Mouse (Mus musculus) E14TG2a.4 (cell line): ENCODE data around the gene Arl14ep.
"Not testable (repeated sequence)": the region's sequence is repeated elsewhere in the genome, so short reads cannot be mapped to it uniquely, and the experiment has no call there.

Source experiments
- H3K27me3 ChIP-seq: 2 replicates; pipeline ENCODE4 v1.6.1; 2014; ENCODE audit warnings: low read length, control low read depth; ENCODE audit not compliant: insufficient read depth
- H3K36me3 ChIP-seq: 2 replicates; pipeline ENCODE4 v1.6.1; 2014; ENCODE audit warnings: low read length, control low read depth; ENCODE audit not compliant: insufficient read depth
- H3K4me1 ChIP-seq: replicated peaks from 2 replicates; pipeline ENCODE4 v1.6.1; 2014; ENCODE audit warnings: low read depth, low read length, control low read depth
- H3K4me3 ChIP-seq: replicated peaks from 2 replicates; pipeline ENCODE4 v1.5.1; 2014; ENCODE audit warnings: mild to moderate bottlenecking, low read length
- H3K9me3 ChIP-seq: 2 replicates; pipeline ENCODE4 v1.6.1; 2014; ENCODE audit warnings: low read length, control low read depth
- CTCF ChIP-seq: conservative IDR thresholded peaks from 2 replicates; pipeline ENCODE4 v1.5.1; 2014; ENCODE audit warnings: low read length
- NANOG ChIP-seq: IDR thresholded peaks from 2 replicates; pipeline ENCODE4 v1.6.1; 2014; ENCODE audit warnings: borderline replicate concordance, low read length, mixed read lengths
- POU5F1 ChIP-seq: IDR thresholded peaks from 2 replicates; pipeline ENCODE4 v1.6.1; 2014; ENCODE audit warnings: low read length, borderline replicate concordance

The Arl14ep gene

GRCm38 (mm10) chr2:106973959-106974639, at the start of gene Arl14ep:
TSS of gene Arl14ep (minus strand) at chr2:106974424.
- Histone ChIP-seq H3K36me3 (peaks cover 7% of the 10 kb centered on the region), H3K27me3 (0 out of 2 replicates have a peak, but pooled peaks cover 2% of the 10 kb centered on the region), H3K9me3 (no peaks in the 10 kb centered on the region), H3K4me1 (peaks cover 21% of the 10 kb centered on the region), H3K4me3 (peak within 1 kb of the TSS; percentile 86)
- TF ChIP-seq POU5F1 (no peak), CTCF (no peak), NANOG (no peak)

- no peaks in the 10 kb centered on the region for H3K4me1 ChIP-seq
- TF ChIP-seq NANOG: no peak
- TF ChIP-seq POU5F1: no peak
- TF ChIP-seq CTCF: no peak
- no peak overlapping the region for H3K4me3 ChIP-seq
- H3K9me3 ChIP-seq: no peaks in the 10 kb centered on the region
- no peaks in the 10 kb centered on the region for H3K27me3 ChIP-seq
- H3K36me3 ChIP-seq: no peaks in the 10 kb centered on the region
Measured at GRCm38 (mm10) chr2:107022713-107023112, 48.5 kb upstream of the Arl14ep start.

GRCm38 (mm10) chr2:107019331-107019730, 45.1 kb upstream of the Arl14ep start:
- Histone ChIP-seq H3K9me3 (no peaks in the 10 kb centered on the region), H3K4me1 (0 out of 2 replicates have a peak, but pooled peaks cover 3% of the 10 kb centered on the region), H3K27me3 (no peaks in the 10 kb centered on the region), H3K4me3 (no peak overlapping the region), H3K36me3 (no peaks in the 10 kb centered on the region)
- TF ChIP-seq CTCF (no peak), NANOG (no peak), POU5F1 (no peak)

- TF ChIP-seq POU5F1: no peak
- no peak for TF ChIP-seq NANOG
- no peak for TF ChIP-seq CTCF
- 0 out of 2 replicates have a peak, but pooled peaks cover 3% of the 10 kb centered on the region for H3K4me1 ChIP-seq
- no peaks in the 10 kb centered on the region for H3K36me3 ChIP-seq
- no peaks in the 10 kb centered on the region for H3K9me3 ChIP-seq
- H3K4me3 ChIP-seq: no peak overlapping the region
- no peaks in the 10 kb centered on the region for H3K27me3 ChIP-seq
Measured at GRCm38 (mm10) chr2:107013161-107013560, 38.9 kb upstream of the Arl14ep start.

GRCm38 (mm10) chr2:107012318-107012717, 38.1 kb upstream of the Arl14ep start:
- 0 out of 2 replicates have a peak, but pooled peaks cover 3% of the 10 kb centered on the region for H3K4me1 ChIP-seq
- TF ChIP-seq NANOG: no peak
- no peak overlapping the region for H3K4me3 ChIP-seq
- H3K36me3 ChIP-seq: no peaks in the 10 kb centered on the region
- no peaks in the 10 kb centered on the region for H3K27me3 ChIP-seq
- no peaks in the 10 kb centered on the region for H3K9me3 ChIP-seq

- TF ChIP-seq CTCF: peak; percentile 52
- TF ChIP-seq POU5F1: no peak
- TF ChIP-seq NANOG: no peak
- Histone ChIP-seq H3K9me3 (no peaks in the 10 kb centered on the region), H3K27me3 (no peaks in the 10 kb centered on the region), H3K4me3 (no peak overlapping the region), H3K4me1 (no peaks in the 10 kb centered on the region), H3K36me3 (no peaks in the 10 kb centered on the region)
Measured at GRCm38 (mm10) chr2:107010160-107010559, 35.9 kb upstream of the Arl14ep start.

GRCm38 (mm10) chr2:107006378-107006777, 32.2 kb upstream of the Arl14ep start:
- Histone ChIP-seq H3K36me3 (no peaks in the 10 kb centered on the region), H3K4me1 (no peaks in the 10 kb centered on the region), H3K9me3 (no peaks in the 10 kb centered on the region), H3K27me3 (no peaks in the 10 kb centered on the region), H3K4me3 (no peak overlapping the region)
- no peak for TF ChIP-seq CTCF
- TF ChIP-seq NANOG: no peak
- TF ChIP-seq POU5F1: no peak

GRCm38 (mm10) chr2:107005876-107006275, 31.7 kb upstream of the Arl14ep start:
- H3K4me1 ChIP-seq, H3K9me3 ChIP-seq, H3K36me3 ChIP-seq, H3K4me3 ChIP-seq, H3K27me3 ChIP-seq: not testable (repeated sequence)

- Histone ChIP-seq H3K4me1 (no peaks in the 10 kb centered on the region), H3K27me3 (no peaks in the 10 kb centered on the region), H3K9me3 (no peaks in the 10 kb centered on the region), H3K4me3 (no peak overlapping the region), H3K36me3 (no peaks in the 10 kb centered on the region)
- TF ChIP-seq NANOG (no peak), CTCF (no peak), POU5F1 (no peak)
Measured at GRCm38 (mm10) chr2:106991261-106991660, 17.0 kb upstream of the Arl14ep start.
